Mouse (Mus musculus) forebrain, embryonic 10.5 days (tissue): ENCODE results near the gene Pgm5. TPM values are rescaled to one million over a fixed set of nuclear protein-coding genes. Genes with fewer than 3 reads are reported as not detected.

ENCODE experiments used
- DNase-seq: peaks from one replicate; pipeline ENCODE4 v3.0.0-alpha.2; 2017; ENCODE audit warnings: low spot score; ENCODE audit errors: extremely low spot score
- H3K27ac ChIP-seq: fragments of 300-500 bp; sonication (generic); 2 replicates; pipeline ENCODE4 v1.5.1; 2016; ENCODE audit warnings: mild to moderate bottlenecking
- H3K27me3 ChIP-seq: fragments of 300-500 bp; sonication (generic); 2 replicates; pipeline ENCODE4 v1.6.1; 2016; ENCODE audit warnings: mild to moderate bottlenecking; ENCODE audit not compliant: poor library complexity, severe bottlenecking
- H3K36me3 ChIP-seq: fragments of 300-500 bp; sonication (generic); replicated peaks from 2 replicates; pipeline ENCODE4 v1.6.1; 2016; ENCODE audit warnings: mild to moderate bottlenecking, moderate library complexity
- H3K4me1 ChIP-seq: fragments of 300-500 bp; sonication (generic); 2 replicates; pipeline ENCODE4 v1.6.1; 2016
- H3K4me3 ChIP-seq: fragments of 300-500 bp; sonication (generic); 2 replicates; pipeline ENCODE4 v1.5.1; 2016; ENCODE audit warnings: mild to moderate bottlenecking, moderate library complexity
- H3K9me3 ChIP-seq: fragments of 300-500 bp; sonication (generic); 2 replicates; pipeline ENCODE4 v1.6.1; 2016; ENCODE audit warnings: mild to moderate bottlenecking, moderate library complexity
- WGBS: fragments of 180-500 bp; shearing (Covaris S2); methylation state at CpG from one replicate; pipeline ENCODE4 v1.1.7; 2016; 5-methylcytosine and 5-hydroxymethylcytosine counted together
- polyA plus RNA-seq: library from polyadenylated mRNA; unstranded; fragments of >200 nt; fragmentation: Nextera tagmentation; extraction: Ambion mirVana; gene quantifications from 2 replicates; pipeline ENCODE4 v1.2.1, GENCODE M21; 2016

Pgm5 gene
- polyA plus RNA-seq, 1 experiment from 2014 or later, result 0.11 TPM

DNA sequence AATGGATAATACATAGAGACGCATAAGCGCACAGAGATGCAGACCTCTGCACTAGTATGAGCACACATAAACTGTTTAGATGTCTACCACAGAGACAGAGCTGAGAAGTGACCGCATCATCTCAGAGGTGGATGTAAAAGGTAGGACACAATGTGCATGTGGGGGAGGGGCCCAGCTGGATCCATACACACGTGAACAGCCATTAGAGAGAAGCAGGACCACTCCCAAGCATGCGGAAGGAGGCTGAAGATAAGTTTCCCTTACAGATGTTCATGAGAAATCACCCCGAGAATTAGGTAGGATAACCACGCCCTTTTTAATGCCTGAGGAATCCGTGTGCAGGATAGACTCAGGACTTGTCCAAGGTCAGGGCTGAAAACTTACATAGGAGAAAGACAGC is 75.8 kb downstream of the Pgm5 start:
- Histone ChIP-seq H3K4me1 (peaks cover 21% of the 10 kb centered on the region), H3K27ac (no peak overlapping the region), H3K4me3 (no peak overlapping the region), H3K27me3 (no peaks in the 10 kb centered on the region), H3K9me3 (no peaks in the 10 kb centered on the region), H3K36me3 (no peaks in the 10 kb centered on the region)
- 90% methylated on average over 8 of the region's 8 CpGs for WGBS
- DNase-seq, result no peak

DNA sequence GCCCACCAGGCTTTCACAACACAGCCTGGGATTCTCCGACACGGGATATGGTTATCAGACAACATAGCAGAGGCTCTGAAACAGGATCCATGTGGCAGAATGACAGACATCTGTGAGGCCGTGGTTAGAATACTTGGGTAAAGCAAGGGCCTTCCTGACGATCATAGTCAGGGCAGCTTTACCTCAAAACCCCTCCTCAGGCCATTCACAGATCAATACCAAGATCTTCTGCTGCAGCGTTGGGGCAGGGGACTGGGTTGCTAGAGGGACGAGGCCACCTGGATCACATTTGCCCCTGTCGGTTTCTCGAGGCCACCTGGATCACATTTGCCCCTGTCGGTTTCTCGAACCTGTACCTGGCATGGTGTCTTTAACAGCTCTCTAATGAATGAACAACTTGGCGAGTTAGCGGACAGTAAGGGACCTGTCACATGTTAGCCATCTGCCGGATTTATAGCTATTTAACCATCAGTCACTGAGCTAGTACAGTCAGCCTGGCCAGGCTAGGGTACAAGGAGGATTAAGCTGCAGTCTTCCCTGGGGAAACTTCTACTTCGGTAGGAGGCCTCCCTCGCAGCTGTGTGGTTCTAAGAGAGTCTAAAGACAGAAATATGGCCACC is 76.5 kb downstream of the Pgm5 start:
- no peak for DNase-seq
- WGBS, result 67% methylated on average over 15 of the region's 15 CpGs
- H3K27ac ChIP-seq, result no peak overlapping the region

DNA sequence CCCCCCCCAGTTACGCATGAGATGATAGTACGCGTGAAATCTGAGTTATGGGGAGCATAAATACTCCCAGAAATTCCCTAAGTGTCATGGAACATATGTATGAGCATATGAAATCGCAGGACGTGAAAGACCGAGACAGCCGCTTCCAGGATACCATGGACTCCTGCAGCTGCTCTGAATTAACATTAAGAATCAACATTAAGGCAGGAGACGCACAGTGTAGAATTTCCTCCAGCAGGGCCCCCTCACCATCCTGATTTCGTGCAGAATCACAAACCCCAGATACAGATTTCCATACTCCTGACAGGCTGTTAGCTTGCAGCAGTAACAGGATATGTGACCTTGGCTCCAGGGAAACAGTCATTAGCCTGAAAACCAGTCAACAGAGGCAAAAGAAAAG is 77.9 kb downstream of the Pgm5 start:
- no peak overlapping the region for H3K27ac ChIP-seq
- peaks cover 36% of the 10 kb centered on the region for H3K4me1 ChIP-seq
- no peaks in the 10 kb centered on the region for H3K27me3 ChIP-seq
- 75% methylated on average over 9 of the region's 9 CpGs for WGBS
- H3K4me3 ChIP-seq, result no peak overlapping the region
- no peaks in the 10 kb centered on the region for H3K36me3 ChIP-seq
- no peaks in the 10 kb centered on the region for H3K9me3 ChIP-seq
- no peak for DNase-seq

More for the DNA sequence above, 76.5 kb downstream of the Pgm5 start:
- Histone ChIP-seq H3K36me3 (no peaks in the 10 kb centered on the region), H3K4me1 (peaks cover 29% of the 10 kb centered on the region), H3K27me3 (no peaks in the 10 kb centered on the region), H3K4me3 (no peak overlapping the region), H3K9me3 (no peaks in the 10 kb centered on the region)

DNA sequence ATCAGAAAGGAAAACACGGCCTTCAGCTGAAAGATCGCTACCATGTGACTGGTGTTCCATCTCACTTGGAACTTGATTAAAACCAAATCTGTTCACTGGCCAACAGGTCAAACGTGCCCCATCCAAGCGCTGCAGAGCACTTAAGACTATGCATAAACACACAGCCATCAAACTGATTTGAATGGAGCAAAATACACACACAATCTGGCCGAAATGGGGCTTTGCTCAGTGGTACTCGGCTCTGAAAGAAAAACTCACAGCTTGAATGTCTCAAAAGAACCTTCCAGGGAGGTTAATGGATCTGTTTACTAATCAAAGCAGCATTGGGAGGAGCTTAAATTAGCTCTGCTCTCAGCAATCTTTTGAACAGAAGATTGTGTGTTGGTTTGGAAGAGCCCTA is 81.7 kb downstream of the Pgm5 start:
- DNase-seq, result no peak
- no peaks in the 10 kb centered on the region for H3K27me3 ChIP-seq
- WGBS, result 49% methylated on average over 6 of the region's 6 CpGs
- peaks cover 31% of the 10 kb centered on the region for H3K4me1 ChIP-seq
- no peak overlapping the region for H3K27ac ChIP-seq
- no peaks in the 10 kb centered on the region for H3K36me3 ChIP-seq
- H3K4me3 ChIP-seq, result no peak overlapping the region
- no peaks in the 10 kb centered on the region for H3K9me3 ChIP-seq

GRCm38 (mm10) chr19:24770345-24770744 is 91.3 kb downstream of the Pgm5 start:
- no peak for DNase-seq
- Histone ChIP-seq H3K9me3 (no peaks in the 10 kb centered on the region), H3K27ac (no peak overlapping the region), H3K36me3 (no peaks in the 10 kb centered on the region), H3K4me1 (no peaks in the 10 kb centered on the region), H3K27me3 (no peaks in the 10 kb centered on the region), H3K4me3 (no peak overlapping the region)
- WGBS, result 88% methylated on average over 4 of the region's 4 CpGs

DNA sequence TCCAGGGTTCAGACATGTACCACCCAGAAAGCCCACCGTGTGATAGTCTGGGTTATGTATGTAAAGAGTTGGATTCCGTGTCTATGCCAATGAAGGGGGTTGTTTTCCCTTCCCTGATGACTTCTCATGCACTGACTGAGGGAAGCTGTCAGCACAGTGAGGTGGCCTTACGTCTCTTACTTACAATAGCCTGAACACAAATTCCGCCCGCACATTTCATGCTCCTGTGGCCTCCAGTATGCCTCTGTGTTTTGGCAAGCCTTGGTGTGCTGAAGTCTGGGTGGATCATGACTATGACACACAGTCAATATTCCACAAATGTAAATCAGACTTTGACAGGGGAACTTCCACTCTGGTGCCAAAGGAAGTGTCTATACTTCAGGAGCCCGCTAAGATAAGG is 94.3 kb downstream of the Pgm5 start:
- Histone ChIP-seq H3K4me1 (no peaks in the 10 kb centered on the region), H3K27ac (no peak overlapping the region), H3K36me3 (no peaks in the 10 kb centered on the region), H3K4me3 (no peak overlapping the region), H3K27me3 (no peaks in the 10 kb centered on the region), H3K9me3 (no peaks in the 10 kb centered on the region)
- DNase-seq, result no peak
- 91% methylated on average over 6 of the region's 6 CpGs for WGBS

DNA sequence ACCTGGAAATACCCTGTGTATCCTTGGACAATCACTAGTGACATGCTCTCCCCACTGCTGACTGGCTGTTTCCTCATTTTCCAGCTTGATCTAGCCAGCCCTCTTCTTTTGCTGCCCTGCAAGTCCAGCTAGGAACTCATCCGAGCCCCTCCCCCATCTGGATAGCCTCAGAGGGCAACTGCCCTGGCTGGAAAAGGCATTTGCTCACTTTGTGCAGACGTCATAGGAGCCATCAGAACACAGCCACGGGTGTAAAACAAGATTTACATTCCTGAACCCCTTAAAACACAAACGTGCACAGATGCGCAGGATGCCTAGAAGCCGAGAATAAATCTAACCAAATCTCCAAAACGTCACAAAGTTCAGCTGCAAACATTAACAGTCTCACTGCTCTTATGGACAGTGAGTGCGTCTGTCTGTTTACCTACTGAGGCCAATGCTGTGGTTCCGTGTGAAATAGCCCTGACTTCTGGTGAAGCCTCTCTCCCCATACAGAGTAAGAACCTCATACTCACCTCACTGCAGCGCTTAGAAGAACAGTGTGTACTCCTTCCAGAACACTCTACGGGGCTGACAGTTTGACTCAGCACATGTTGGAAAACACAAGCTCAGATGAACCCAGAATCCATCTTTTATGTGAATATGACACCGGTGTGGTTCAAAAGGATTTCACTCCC is 99.0 kb downstream of the Pgm5 start:
- no peak for DNase-seq
- H3K4me3 ChIP-seq, result no peak overlapping the region
- H3K27ac ChIP-seq, result no peak overlapping the region
- no peaks in the 10 kb centered on the region for H3K9me3 ChIP-seq
- no peaks in the 10 kb centered on the region for H3K27me3 ChIP-seq
- 76% methylated on average over 12 of the region's 12 CpGs for WGBS
- H3K36me3 ChIP-seq, result no peaks in the 10 kb centered on the region
- no peaks in the 10 kb centered on the region for H3K4me1 ChIP-seq

GRCm38 (mm10) chr19:24756627-24757026 is 105.0 kb downstream of the Pgm5 start:
- Histone ChIP-seq H3K4me3 (no peak overlapping the region), H3K36me3 (no peaks in the 10 kb centered on the region), H3K9me3 (no peaks in the 10 kb centered on the region), H3K4me1 (peaks cover 13% of the 10 kb centered on the region), H3K27me3 (no peaks in the 10 kb centered on the region), H3K27ac (no peak overlapping the region)
- DNase-seq, result no peak
- WGBS, result 95% methylated on average over 4 of the region's 4 CpGs

GRCm38 (mm10) chr19:24754440-24754785 is 107.2 kb downstream of the Pgm5 start:
- DNase-seq, result no peak
- no peak overlapping the region for H3K27ac ChIP-seq
- H3K4me1 ChIP-seq, result peaks cover 13% of the 10 kb centered on the region
- 87% methylated on average over 3 of the region's 3 CpGs for WGBS
- no peaks in the 10 kb centered on the region for H3K36me3 ChIP-seq
- H3K4me3 ChIP-seq, result no peak overlapping the region
- no peaks in the 10 kb centered on the region for H3K9me3 ChIP-seq
- no peaks in the 10 kb centered on the region for H3K27me3 ChIP-seq

GRCm38 (mm10) chr19:24753617-24754439 is 107.8 kb downstream of the Pgm5 start:
- H3K36me3 ChIP-seq, result no peaks in the 10 kb centered on the region
- peaks cover 13% of the 10 kb centered on the region for H3K4me1 ChIP-seq
- H3K27ac ChIP-seq, result peak overlapping the region; percentile 30; the same call in 1 of the 2 replicates
- no peak for DNase-seq
- no peaks in the 10 kb centered on the region for H3K27me3 ChIP-seq
- WGBS, result 68% methylated on average over 14 of the region's 14 CpGs
- no peaks in the 10 kb centered on the region for H3K9me3 ChIP-seq
- H3K4me3 ChIP-seq, result no peak overlapping the region

DNA sequence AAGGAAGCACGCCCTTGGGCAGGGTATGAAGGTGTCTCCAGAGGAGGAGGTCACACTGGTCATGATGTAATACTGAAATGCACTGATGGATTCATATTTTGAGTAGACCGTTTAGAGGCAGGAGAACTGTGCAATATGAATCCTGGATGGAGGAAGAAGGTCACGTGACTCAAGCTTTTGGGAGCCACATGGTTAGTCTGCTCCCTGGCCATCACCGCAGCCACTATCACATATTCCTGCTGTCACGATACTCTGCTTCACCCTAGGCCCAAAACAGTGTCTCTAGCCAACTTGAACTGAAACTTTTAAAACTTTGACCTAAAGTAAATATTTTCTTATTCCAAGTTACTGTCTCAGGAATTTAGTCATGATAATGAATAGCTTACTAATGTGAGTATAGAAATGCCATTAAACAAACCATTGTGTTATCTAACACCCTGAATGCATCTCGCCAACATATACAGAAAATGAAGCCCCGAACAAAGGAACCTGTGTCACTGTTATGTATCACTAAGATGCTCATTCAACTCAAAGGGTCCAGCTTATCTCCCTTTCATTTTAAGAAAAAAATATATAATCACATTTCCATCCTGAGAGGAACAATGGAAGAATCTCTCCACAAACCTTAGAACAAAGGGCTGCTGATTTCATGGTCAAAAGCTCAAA is 108.6 kb downstream of the Pgm5 start:
- Histone ChIP-seq H3K4me1 (peaks cover 13% of the 10 kb centered on the region), H3K4me3 (no peak overlapping the region), H3K36me3 (no peaks in the 10 kb centered on the region), H3K9me3 (no peaks in the 10 kb centered on the region), H3K27ac (no peak overlapping the region), H3K27me3 (no peaks in the 10 kb centered on the region)
- DNase-seq, result no peak
- WGBS, result 90% methylated on average over 7 of the region's 7 CpGs

GRCm38 (mm10) chr19:24746266-24746875 is 115.3 kb downstream of the Pgm5 start:
- Histone ChIP-seq H3K27ac (no peak overlapping the region), H3K4me1 (no peaks in the 10 kb centered on the region), H3K9me3 (no peaks in the 10 kb centered on the region), H3K27me3 (no peaks in the 10 kb centered on the region), H3K36me3 (no peaks in the 10 kb centered on the region), H3K4me3 (no peak overlapping the region)
- 86% methylated on average over 4 of the region's 4 CpGs for WGBS
- DNase-seq, result no peak
